Mouse (Mus musculus): ENCODE data around the gene Ift88. TPM values are rescaled to one million over a fixed set of nuclear protein-coding genes. Genes with fewer than 3 reads are reported as not detected.

Ift88 gene
- polyA plus RNA-seq, 1 experiment from 2014 or later, result 8.6 TPM

DNA sequence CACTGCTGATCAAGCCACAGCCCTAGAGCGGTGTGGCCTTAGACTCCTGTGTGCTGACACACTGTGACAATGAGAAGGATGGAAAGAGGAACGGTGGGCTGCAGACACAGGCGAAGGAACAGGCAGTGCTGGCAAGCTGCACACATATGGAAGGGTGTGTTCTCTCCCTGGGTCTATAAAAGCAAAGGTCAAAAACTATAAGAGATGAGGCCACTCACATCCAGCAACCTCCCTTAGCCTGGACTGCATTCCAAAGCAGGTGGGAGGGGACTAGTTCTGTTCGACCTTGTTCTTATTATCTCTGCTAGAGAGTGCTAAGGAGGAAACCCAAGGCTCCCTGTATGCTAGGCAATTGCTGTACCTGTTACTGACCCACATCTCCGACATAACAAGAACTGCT lies 31.6 kb upstream of the Ift88 start:
- ATAC-seq (replicated peaks; ENCODE audit: insufficient number of reproducible peaks, low FRiP score, low TSS enrichment), result no peak
- Histone ChIP-seq H3K27ac (ENCODE audit: low read depth, low read length) (no peak overlapping the region), H3K4me2 (no peak overlapping the region), H3K9ac (ENCODE audit: low read depth, low read length) (no peak overlapping the region), H3K4me3 (ENCODE audit: low read depth, low read length) (no peak overlapping the region), H3K9me3 (replicated peaks; ENCODE audit: control insufficient read depth, low read length) (no peaks in the 10 kb centered on the region), H3K4me1 (ENCODE audit: control insufficient read depth, insufficient read depth, low read length) (0 out of 2 replicates have a peak, but pooled peaks cover 1% of the 10 kb centered on the region), H3K36me3 (ENCODE audit: control insufficient read depth, insufficient read depth, low read length) (no peaks in the 10 kb centered on the region), H3K27me3 (ENCODE audit: control insufficient read depth, insufficient read depth, low read length) (peaks cover 3% of the 10 kb centered on the region)
- WGBS (ENCODE audit: insufficient replicate concordance), result 50% methylated on average over 5 of the region's 5 CpGs

DNA sequence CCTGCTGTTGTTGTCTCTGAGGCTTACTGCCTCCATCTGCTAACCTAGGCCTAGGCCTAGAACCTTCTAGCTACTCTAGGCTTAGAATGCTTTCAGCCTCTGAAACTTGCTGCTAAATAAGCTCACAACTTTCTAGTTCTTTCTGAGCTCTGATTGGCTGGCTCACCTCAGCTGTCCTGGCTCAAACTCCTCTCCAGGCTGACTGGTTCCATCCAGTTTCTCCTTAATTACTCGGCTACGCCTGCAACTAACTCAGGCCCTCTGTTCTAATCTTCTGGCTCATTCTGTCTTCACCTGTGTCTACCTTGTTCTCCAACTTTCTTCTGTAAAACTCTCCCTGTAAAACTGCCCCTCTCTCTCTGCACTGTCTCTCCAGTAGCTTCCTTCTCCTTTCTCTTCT lies 28.4 kb upstream of the Ift88 start:
- ATAC-seq (replicated peaks; ENCODE audit: insufficient number of reproducible peaks, low FRiP score, low TSS enrichment), result no peak
- H3K9me3 ChIP-seq (replicated peaks; ENCODE audit: control insufficient read depth, low read length), result no peaks in the 10 kb centered on the region
- H3K4me3 ChIP-seq (ENCODE audit: low read depth, low read length), result no peak overlapping the region
- H3K4me1 ChIP-seq (ENCODE audit: control insufficient read depth, insufficient read depth, low read length), result no peaks in the 10 kb centered on the region
- H3K27me3 ChIP-seq (ENCODE audit: control insufficient read depth, insufficient read depth, low read length), result peaks cover 9% of the 10 kb centered on the region
- no peaks in the 10 kb centered on the region for H3K36me3 ChIP-seq (ENCODE audit: control insufficient read depth, insufficient read depth, low read length)
- 71% methylated on average over 2 of the region's 2 CpGs for WGBS (ENCODE audit: insufficient replicate concordance)
- H3K4me2 ChIP-seq, result no peak overlapping the region
- H3K27ac ChIP-seq (ENCODE audit: low read depth, low read length), result no peak overlapping the region
- H3K9ac ChIP-seq (ENCODE audit: low read depth, low read length), result no peak overlapping the region

DNA sequence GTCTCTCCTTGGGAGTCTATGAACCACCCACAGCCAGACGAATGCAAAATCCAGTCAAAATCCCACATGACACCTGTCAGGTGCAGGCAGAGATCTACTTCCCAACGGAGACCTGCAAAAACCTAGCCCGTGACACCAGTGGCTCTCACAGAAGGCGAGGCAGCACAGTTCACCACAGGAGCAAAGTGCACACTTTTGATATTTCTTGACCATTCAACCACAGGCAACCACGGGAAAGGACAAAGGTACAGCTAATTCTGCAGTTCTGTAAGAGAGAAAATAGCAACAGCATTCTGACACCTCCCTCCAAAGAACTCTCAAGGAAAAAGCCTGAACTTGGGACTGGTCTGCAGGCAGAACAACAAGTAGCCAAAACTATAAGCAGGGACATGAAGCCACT lies 26.6 kb upstream of the Ift88 start:
- H3K27me3 ChIP-seq (ENCODE audit: control insufficient read depth, insufficient read depth, low read length), result peaks cover 9% of the 10 kb centered on the region
- H3K4me3 ChIP-seq (ENCODE audit: low read depth, low read length), result no peak overlapping the region
- H3K36me3 ChIP-seq (ENCODE audit: control insufficient read depth, insufficient read depth, low read length), result no peaks in the 10 kb centered on the region
- no peak overlapping the region for H3K9ac ChIP-seq (ENCODE audit: low read depth, low read length)
- no peaks in the 10 kb centered on the region for H3K9me3 ChIP-seq (replicated peaks; ENCODE audit: control insufficient read depth, low read length)
- ATAC-seq (replicated peaks; ENCODE audit: insufficient number of reproducible peaks, low FRiP score, low TSS enrichment), result no peak
- H3K4me2 ChIP-seq, result no peak overlapping the region
- H3K4me1 ChIP-seq (ENCODE audit: control insufficient read depth, insufficient read depth, low read length), result no peaks in the 10 kb centered on the region
- WGBS (ENCODE audit: insufficient replicate concordance), result 82% methylated on average over 5 of the region's 5 CpGs
- no peak overlapping the region for H3K27ac ChIP-seq (ENCODE audit: low read depth, low read length)

- WGBS (ENCODE audit: insufficient replicate concordance), result 1% methylated on average over 43 of the region's 43 CpGs
- Histone ChIP-seq H3K4me3 (ENCODE audit: low read depth, low read length) (peak within 1 kb of the TSS; percentile 55), H3K27ac (ENCODE audit: low read depth, low read length) (no peak within 1 kb of the TSS), H3K27me3 (ENCODE audit: control insufficient read depth, insufficient read depth, low read length) (peaks cover 9% of the 10 kb centered on the region), H3K4me1 (ENCODE audit: control insufficient read depth, insufficient read depth, low read length) (no peaks in the 10 kb centered on the region), H3K9ac (ENCODE audit: low read depth, low read length) (peak within 1 kb of the TSS; percentile 72), H3K9me3 (replicated peaks; ENCODE audit: control insufficient read depth, low read length) (no peaks in the 10 kb centered on the region), H3K36me3 (ENCODE audit: control insufficient read depth, insufficient read depth, low read length) (no peaks in the 10 kb centered on the region), H3K4me2 (peak within 1 kb of the TSS; percentile 83)
- ATAC-seq (replicated peaks; ENCODE audit: insufficient number of reproducible peaks, low FRiP score, low TSS enrichment), result peak; percentile 98
Observed at GRCm38 (mm10) chr14:57398065-57398757, 25.7 kb upstream of the Ift88 start, which contains the start of gene Cryl1. Gene Cryl1 (minus strand): TSS chr14:57398529.

GRCm38 (mm10) chr14:57398813-57399427 lies 24.9 kb upstream of the Ift88 start:
- peaks cover 9% of the 10 kb centered on the region for H3K27me3 ChIP-seq (ENCODE audit: control insufficient read depth, insufficient read depth, low read length)
- no peaks in the 10 kb centered on the region for H3K4me1 ChIP-seq (ENCODE audit: control insufficient read depth, insufficient read depth, low read length)
- peak overlapping the region; percentile 83 for H3K4me2 ChIP-seq
- H3K27ac ChIP-seq (ENCODE audit: low read depth, low read length), result no peak overlapping the region
- peak overlapping the region; percentile 39; the same call in 1 of the 2 replicates for H3K9ac ChIP-seq (ENCODE audit: low read depth, low read length)
- H3K4me3 ChIP-seq (ENCODE audit: low read depth, low read length), result peak overlapping the region; percentile 55
- no peak for ATAC-seq (replicated peaks; ENCODE audit: insufficient number of reproducible peaks, low FRiP score, low TSS enrichment)
- 15% methylated on average over 13 of the region's 13 CpGs for WGBS (ENCODE audit: insufficient replicate concordance)
- no peaks in the 10 kb centered on the region for H3K9me3 ChIP-seq (replicated peaks; ENCODE audit: control insufficient read depth, low read length)
- H3K36me3 ChIP-seq (ENCODE audit: control insufficient read depth, insufficient read depth, low read length), result no peaks in the 10 kb centered on the region

- Histone ChIP-seq H3K4me3 (ENCODE audit: low read depth, low read length) (no peak overlapping the region), H3K36me3 (ENCODE audit: control insufficient read depth, insufficient read depth, low read length) (no peaks in the 10 kb centered on the region), H3K4me1 (ENCODE audit: control insufficient read depth, insufficient read depth, low read length) (no peaks in the 10 kb centered on the region), H3K9ac (ENCODE audit: low read depth, low read length) (no peak overlapping the region), H3K27ac (ENCODE audit: low read depth, low read length) (no peak overlapping the region), H3K4me2 (no peak overlapping the region), H3K9me3 (replicated peaks; ENCODE audit: control insufficient read depth, low read length) (no peaks in the 10 kb centered on the region), H3K27me3 (ENCODE audit: control insufficient read depth, insufficient read depth, low read length) (peaks cover under 1% of the 10 kb centered on the region)
- no peak for ATAC-seq (replicated peaks; ENCODE audit: insufficient number of reproducible peaks, low FRiP score, low TSS enrichment)
Observed at GRCm38 (mm10) chr14:57402815-57403214, 21.0 kb upstream of the Ift88 start.

DNA sequence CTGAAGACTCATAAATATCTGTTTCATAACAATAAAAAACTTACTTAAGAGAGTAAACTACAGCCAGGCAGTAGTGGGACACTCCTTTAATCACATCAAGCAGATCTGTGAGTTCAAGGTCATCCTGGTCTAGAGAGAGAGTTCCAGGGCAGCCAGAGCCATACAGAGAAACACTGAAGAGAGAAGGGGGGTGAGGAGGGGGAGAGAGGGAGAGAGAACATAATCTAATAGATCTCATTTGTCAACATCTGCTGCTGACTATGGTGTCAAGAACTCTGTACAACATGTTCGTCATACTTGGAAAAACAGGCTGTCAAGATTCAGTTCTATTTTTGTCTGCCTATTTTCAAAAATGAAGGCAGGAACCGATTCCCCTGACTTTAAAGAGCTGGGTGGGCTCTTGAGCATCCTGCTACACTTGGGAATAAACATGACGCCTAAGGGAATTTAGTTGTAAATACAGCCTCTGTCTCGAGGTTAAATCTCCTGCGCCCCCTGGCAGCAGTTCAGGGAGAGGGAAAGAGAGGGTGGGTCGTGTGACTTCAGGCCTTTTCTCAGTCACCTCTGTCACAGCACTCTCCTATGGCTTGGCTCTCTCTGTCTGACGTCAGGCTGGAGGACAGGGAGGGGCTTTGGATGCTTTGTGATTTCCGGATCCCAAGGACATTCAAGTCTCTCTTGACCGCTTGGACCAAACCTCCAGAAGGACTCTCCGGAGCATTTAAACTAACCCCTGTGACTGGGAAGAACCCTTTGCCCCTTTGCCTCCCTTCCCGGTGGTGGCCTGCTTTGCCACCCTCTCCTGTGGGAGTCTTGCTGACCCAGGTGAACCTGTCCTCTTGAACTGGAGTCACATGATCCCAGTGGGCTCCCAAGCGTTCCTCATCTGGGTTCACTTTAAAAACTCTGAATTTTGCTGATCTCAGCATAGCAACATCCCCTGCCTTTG lies 16.5 kb upstream of the Ift88 start:
- no peak overlapping the region for H3K27ac ChIP-seq (ENCODE audit: low read depth, low read length)
- H3K4me3 ChIP-seq (ENCODE audit: low read depth, low read length), result no peak overlapping the region
- H3K4me1 ChIP-seq (ENCODE audit: control insufficient read depth, insufficient read depth, low read length), result no peaks in the 10 kb centered on the region
- 0 out of 2 replicates have a peak, but pooled peaks have one; percentile 39 for ATAC-seq (replicated peaks; ENCODE audit: insufficient number of reproducible peaks, low FRiP score, low TSS enrichment)
- no peaks in the 10 kb centered on the region for H3K9me3 ChIP-seq (replicated peaks; ENCODE audit: control insufficient read depth, low read length)
- no peaks in the 10 kb centered on the region for H3K36me3 ChIP-seq (ENCODE audit: control insufficient read depth, insufficient read depth, low read length)
- WGBS (ENCODE audit: insufficient replicate concordance), result 6% methylated on average over 12 of the region's 12 CpGs
- peak overlapping the region; percentile 27 for H3K4me2 ChIP-seq
- H3K9ac ChIP-seq (ENCODE audit: low read depth, low read length), result 0 out of 2 replicates have a peak overlapping the region, but pooled peaks have one; percentile 12
- no peaks in the 10 kb centered on the region for H3K27me3 ChIP-seq (ENCODE audit: control insufficient read depth, insufficient read depth, low read length)

- WGBS (ENCODE audit: insufficient replicate concordance), result 78% methylated on average over 8 of the region's 8 CpGs
Observed at GRCm38 (mm10) chr14:57408100-57408499, 15.8 kb upstream of the Ift88 start.

More at GRCm38 (mm10) chr14:57408100-57408499, 15.8 kb upstream of the Ift88 start:
- Histone ChIP-seq H3K4me2 (no peak overlapping the region), H3K27ac (ENCODE audit: low read depth, low read length) (no peak overlapping the region), H3K27me3 (ENCODE audit: control insufficient read depth, insufficient read depth, low read length) (no peaks in the 10 kb centered on the region), H3K9ac (ENCODE audit: low read depth, low read length) (no peak overlapping the region), H3K4me3 (ENCODE audit: low read depth, low read length) (no peak overlapping the region), H3K9me3 (replicated peaks; ENCODE audit: control insufficient read depth, low read length) (no peaks in the 10 kb centered on the region), H3K4me1 (ENCODE audit: control insufficient read depth, insufficient read depth, low read length) (no peaks in the 10 kb centered on the region), H3K36me3 (ENCODE audit: control insufficient read depth, insufficient read depth, low read length) (no peaks in the 10 kb centered on the region)
- no peak for ATAC-seq (replicated peaks; ENCODE audit: insufficient number of reproducible peaks, low FRiP score, low TSS enrichment)

All from heart, embryonic 11.5 days (tissue).